Mouse (Mus musculus) testis, adult 2 months (tissue): ENCODE results near the gene Lta. TPM values are rescaled to one million over a fixed set of nuclear protein-coding genes. Genes with fewer than 3 reads are reported as not detected.

Source experiments
- H3K27ac ChIP-seq: fragments of 200-500 bp; 2 replicates; pipeline ENCODE4 v1.5.1; 2012; ENCODE audit warnings: low read depth, low read length; ENCODE audit not compliant: control insufficient read depth, insufficient read depth
- H3K27me3 ChIP-seq: fragments of 200-500 bp; 2 replicates; pipeline ENCODE4 v1.6.1; 2012; ENCODE audit warnings: mild to moderate bottlenecking, low read length, moderate library complexity; ENCODE audit not compliant: control insufficient read depth, insufficient read depth
- H3K36me3 ChIP-seq: fragments of 200-500 bp; 2 replicates; pipeline ENCODE4 v1.6.1; 2012; ENCODE audit warnings: mild to moderate bottlenecking, low read length; ENCODE audit not compliant: control insufficient read depth, insufficient read depth
- H3K4me1 ChIP-seq: fragments of 200-500 bp; 2 replicates; pipeline ENCODE4 v1.6.1; 2012; ENCODE audit warnings: low read length; ENCODE audit not compliant: control insufficient read depth, insufficient read depth
- H3K4me3 ChIP-seq: fragments of 200-500 bp; 2 replicates; pipeline ENCODE4 v1.5.1; 2012; ENCODE audit warnings: low read depth, mild to moderate bottlenecking, low read length, moderate library complexity, mixed read lengths; ENCODE audit not compliant: control insufficient read depth
- CTCF ChIP-seq: fragments of 200-500 bp; IDR thresholded peaks from 2 replicates; pipeline ENCODE4 v1.5.1; 2012; ENCODE audit warnings: low read depth, mild to moderate bottlenecking, inconsistent platforms, low read length, moderate library complexity; ENCODE audit not compliant: control insufficient read depth, insufficient read depth, insufficient replicate concordance
- POLR2A ChIP-seq: fragments of 200-500 bp; IDR thresholded peaks from 2 replicates; pipeline ENCODE4 v1.6.1; 2012; ENCODE audit warnings: low read depth, mild to moderate bottlenecking, inconsistent platforms, low read length, moderate library complexity; ENCODE audit not compliant: control insufficient read depth
- polyA plus RNA-seq: library from polyadenylated mRNA; depleted of rRNA; stranded (reverse); fragments of >200 nt; gene quantifications from 2 replicates; pipeline ENCODE4 v1.2.3, GENCODE M21; 2012

Gene Lta
- polyA plus RNA-seq, 1 experiment, result 0.07 TPM

- Histone ChIP-seq H3K36me3 (no peaks in the 10 kb centered on the region), H3K4me1 (no peaks in the 10 kb centered on the region), H3K27ac (no peak overlapping the region), H3K27me3 (no peaks in the 10 kb centered on the region), H3K4me3 (no peak overlapping the region)
- no peak for TF ChIP-seq POLR2A
- no peak for TF ChIP-seq CTCF
Observed at GRCm38 (mm10) chr17:35210593-35210992, 5.4 kb upstream of the Lta start.

GRCm38 (mm10) chr17:35209785-35210535 lies 4.8 kb upstream of the Lta start:
- Histone ChIP-seq H3K27ac (no peak overlapping the region), H3K27me3 (no peaks in the 10 kb centered on the region), H3K4me1 (0 out of 2 replicates have a peak, but pooled peaks cover under 1% of the 10 kb centered on the region), H3K4me3 (no peak overlapping the region), H3K36me3 (no peaks in the 10 kb centered on the region)
- TF ChIP-seq POLR2A (no peak), CTCF (no peak)

GRCm38 (mm10) chr17:35205380-35205769 lies 224 bp upstream of the Lta start:
- no peak overlapping the region for H3K4me3 ChIP-seq
- H3K27ac ChIP-seq, result no peak overlapping the region
- H3K36me3 ChIP-seq, result no peaks in the 10 kb centered on the region
- TF ChIP-seq CTCF (no peak), POLR2A (no peak)
- no peaks in the 10 kb centered on the region for H3K27me3 ChIP-seq
- H3K4me1 ChIP-seq, result 0 out of 2 replicates have a peak, but pooled peaks cover 2% of the 10 kb centered on the region

GRCm38 (mm10) chr17:35202442-35202841 lies 2.7 kb downstream of the Lta start:
- Histone ChIP-seq H3K27ac (no peak overlapping the region), H3K27me3 (no peaks in the 10 kb centered on the region), H3K4me3 (no peak overlapping the region), H3K4me1 (0 out of 2 replicates have a peak, but pooled peaks cover 2% of the 10 kb centered on the region), H3K36me3 (no peaks in the 10 kb centered on the region)
- no peak for TF ChIP-seq CTCF
- TF ChIP-seq POLR2A, result no peak

GRCm38 (mm10) chr17:35201787-35202186 lies 3.4 kb downstream of the Lta start, which contains the start of gene Tnf:
TSS of gene Tnf (minus strand) at chr17:35202007.
- 0 out of 2 replicates have a peak, but pooled peaks cover 2% of the 10 kb centered on the region for H3K4me1 ChIP-seq

GRCm38 (mm10) chr17:35201128-35201527 lies 4.0 kb downstream of the Lta start:
- no peak overlapping the region for H3K4me3 ChIP-seq
- no peaks in the 10 kb centered on the region for H3K36me3 ChIP-seq
- H3K27ac ChIP-seq, result no peak overlapping the region
- no peaks in the 10 kb centered on the region for H3K27me3 ChIP-seq
- TF ChIP-seq POLR2A (no peak), CTCF (no peak)
- peaks cover 5% of the 10 kb centered on the region; the same call in 1 of the 2 replicates for H3K4me1 ChIP-seq

More at GRCm38 (mm10) chr17:35201787-35202186, 3.4 kb downstream of the Lta start, which contains the start of gene Tnf:
- Histone ChIP-seq H3K36me3 (no peaks in the 10 kb centered on the region), H3K27ac (no peak within 1 kb of the TSS; the same call in 1 of the 2 replicates), H3K4me3 (no peak within 1 kb of the TSS), H3K27me3 (no peaks in the 10 kb centered on the region)
- TF ChIP-seq POLR2A (peak; percentile 43; the same call in 1 of the 2 replicates), CTCF (no peak)

GRCm38 (mm10) chr17:35200398-35200797 lies 4.8 kb downstream of the Lta start:
- Histone ChIP-seq H3K27me3 (no peaks in the 10 kb centered on the region), H3K36me3 (no peaks in the 10 kb centered on the region), H3K4me1 (peaks cover 10% of the 10 kb centered on the region), H3K4me3 (no peak overlapping the region), H3K27ac (no peak overlapping the region)
- no peak for TF ChIP-seq POLR2A
- no peak for TF ChIP-seq CTCF

- TF ChIP-seq POLR2A, result no peak
- no peak for TF ChIP-seq CTCF
- H3K27me3 ChIP-seq, result no peaks in the 10 kb centered on the region
Observed at GRCm38 (mm10) chr17:35198946-35199345, 6.2 kb downstream of the Lta start.

More at GRCm38 (mm10) chr17:35198946-35199345, 6.2 kb downstream of the Lta start:
- Histone ChIP-seq H3K4me1 (peaks cover 13% of the 10 kb centered on the region), H3K36me3 (no peaks in the 10 kb centered on the region), H3K4me3 (no peak overlapping the region), H3K27ac (no peak overlapping the region)
